Mouse (Mus musculus) MEL (cell line): ENCODE data around the gene Mmp2. TPM values are rescaled to one million over a fixed set of nuclear protein-coding genes. Genes with fewer than 3 reads are reported as not detected.
A peak's percentile ranks its signal among the peaks of the same experiment; 100 is the strongest.

Experiments
- DNase-seq: peaks from one replicate; pipeline ENCODE4 v3.0.0; 2011; ENCODE audit warnings: low read depth, low spot score
- H3K27ac ChIP-seq: 2 replicates; pipeline ENCODE4 v1.5.1; 2012; ENCODE audit warnings: low read depth, mild to moderate bottlenecking, control low read depth, low read length, moderate library complexity; ENCODE audit not compliant: control insufficient read depth
- H3K27me3 ChIP-seq, 2 experiments: fragments of 150-350 bp in 1 of 2; sonication (generic) in 1 of 2; 2 replicates each; pipeline ENCODE4 v1.6.1; 2012; ENCODE audit warnings: low read length in 2 of 2, mild to moderate bottlenecking in 2 of 2, improper control_type of control experiment in 1 of 2, moderate library complexity in 1 of 2; ENCODE audit not compliant: insufficient read depth in 2 of 2, control insufficient read depth in 1 of 2
- H3K36me3 ChIP-seq, 2 experiments: 2 replicates each; pipeline ENCODE4 v1.6.1; 2012 to 2014; ENCODE audit warnings: low read length in 2 of 2, improper control_type of control experiment in 1 of 2, inconsistent platforms in 1 of 2, mild to moderate bottlenecking in 1 of 2; ENCODE audit not compliant: insufficient read depth in 2 of 2, control insufficient read depth in 1 of 2
- H3K4me1 ChIP-seq, 2 experiments: fragments of 150-350 bp in 1 of 2; sonication (generic) in 1 of 2; 2 replicates each; pipeline ENCODE4 v1.6.1; 2012; ENCODE audit warnings: low read length in 2 of 2, improper control_type of control experiment in 1 of 2, mild to moderate bottlenecking in 1 of 2; ENCODE audit not compliant: insufficient read depth in 2 of 2, control insufficient read depth in 1 of 2
- H3K4me3 ChIP-seq, 2 experiments: fragments of 150-350 bp in 1 of 2; sonication (generic) in 1 of 2; 2 replicates each; pipeline ENCODE4 v1.5.1; 2012; ENCODE audit warnings: low read depth in 2 of 2, low read length in 2 of 2, mild to moderate bottlenecking in 2 of 2, moderate library complexity in 2 of 2, control low read depth in 1 of 2, improper control_type of control experiment in 1 of 2; ENCODE audit not compliant: control insufficient read depth in 1 of 2, insufficient read depth in 1 of 2
- H3K79me2 ChIP-seq: 2 replicates; pipeline ENCODE4 v1.6.1; 2012; ENCODE audit warnings: mild to moderate bottlenecking, low read length, moderate library complexity; ENCODE audit not compliant: control insufficient read depth, poor library complexity, insufficient read depth
- H3K9ac ChIP-seq: 2 replicates; pipeline ENCODE4 v1.6.1; 2012; ENCODE audit warnings: low read depth, mild to moderate bottlenecking, control low read depth, low read length, moderate library complexity; ENCODE audit not compliant: control insufficient read depth, poor library complexity, severe bottlenecking
- H3K9me3 ChIP-seq: fragments of 150-350 bp; sonication (generic); replicated peaks from 2 replicates; pipeline ENCODE4 v1.6.1; 2012; ENCODE audit warnings: mild to moderate bottlenecking, low read length, improper control_type of control experiment, moderate library complexity; ENCODE audit not compliant: insufficient read depth
- BHLHE40 ChIP-seq: IDR thresholded peaks from 2 replicates; pipeline ENCODE4 v1.6.1; 2012; ENCODE audit warnings: low read depth, mild to moderate bottlenecking, inconsistent platforms, low read length, improper control_type of control experiment, borderline replicate concordance
- CTCF ChIP-seq, 3 experiments: IDR thresholded peaks in 2 of 3; conservative IDR thresholded peaks in 1 of 3; 2 replicates each; pipeline ENCODE4 v1.5.1; 2011 to 2012; ENCODE audit warnings: low read length in 3 of 3, low read depth in 2 of 3, mild to moderate bottlenecking in 2 of 3, improper control_type of control experiment in 1 of 3, inconsistent platforms in 1 of 3, mixed read lengths in 1 of 3, moderate library complexity in 1 of 3; ENCODE audit not compliant: control insufficient read depth in 1 of 3, insufficient read depth in 1 of 3, poor library complexity in 1 of 3, severe bottlenecking in 1 of 3
- ELF1 ChIP-seq: IDR thresholded peaks from 2 replicates; pipeline ENCODE4 v1.6.1; 2014; ENCODE audit warnings: low read depth, mild to moderate bottlenecking, inconsistent platforms, low read length, improper control_type of control experiment, moderate library complexity
- EP300 ChIP-seq, 2 experiments: IDR thresholded peaks; 2 replicates each; pipeline ENCODE4 v1.6.1; 2011; ENCODE audit warnings: improper control_type of control experiment in 2 of 2, low read length in 2 of 2, low read depth in 1 of 2, mild to moderate bottlenecking in 1 of 2
- ETS1 ChIP-seq: IDR thresholded peaks from 2 replicates; pipeline ENCODE4 v1.6.1; 2012; ENCODE audit warnings: low read depth, mild to moderate bottlenecking, inconsistent platforms, low read length, improper control_type of control experiment, moderate library complexity
- GATA1 ChIP-seq: IDR thresholded peaks from 2 replicates; pipeline ENCODE4 v1.6.1; 2011; ENCODE audit warnings: low read depth, low read length, improper control_type of control experiment
- HCFC1 ChIP-seq: IDR thresholded peaks from 2 replicates; pipeline ENCODE4 v1.6.1; 2012; ENCODE audit warnings: low read depth, mild to moderate bottlenecking, inconsistent platforms, low read length, improper control_type of control experiment, moderate library complexity
- JUND ChIP-seq: IDR thresholded peaks from 2 replicates; pipeline ENCODE4 v1.6.1; 2011; ENCODE audit warnings: low read depth, mild to moderate bottlenecking, improper control_type of control experiment, low read length
- MAZ ChIP-seq: IDR thresholded peaks from 2 replicates; pipeline ENCODE4 v1.6.1; 2012; ENCODE audit warnings: low read depth, mild to moderate bottlenecking, inconsistent platforms, low read length, improper control_type of control experiment
- MYC ChIP-seq: IDR thresholded peaks from 2 replicates; pipeline ENCODE4 v1.6.1; 2011; ENCODE audit warnings: low read depth, mild to moderate bottlenecking, low read length, improper control_type of control experiment, moderate library complexity
- NELFE ChIP-seq: IDR thresholded peaks from 2 replicates; pipeline ENCODE4 v1.6.1; 2011; ENCODE audit warnings: low read depth, low read length, improper control_type of control experiment
- POLR2A ChIP-seq, 2 experiments: IDR thresholded peaks; 2 replicates each; pipeline ENCODE4 v1.6.1; 2011 to 2012; ENCODE audit warnings: low read length in 2 of 2, mild to moderate bottlenecking in 2 of 2, control low read depth in 1 of 2, improper control_type of control experiment in 1 of 2, low read depth in 1 of 2, moderate library complexity in 1 of 2; ENCODE audit not compliant: control insufficient read depth in 1 of 2, insufficient read depth in 1 of 2, poor library complexity in 1 of 2
- POLR2AphosphoS2 ChIP-seq: IDR thresholded peaks from 2 replicates; pipeline ENCODE4 v1.6.1; 2011; ENCODE audit warnings: low read length, improper control_type of control experiment
- POLR2AphosphoS5 ChIP-seq: IDR thresholded peaks from 2 replicates; pipeline ENCODE4 v1.6.1; 2012; ENCODE audit warnings: low read depth, borderline replicate concordance, mild to moderate bottlenecking, inconsistent platforms, low read length, moderate library complexity, mixed read lengths
- RAD21 ChIP-seq: IDR thresholded peaks from 2 replicates; pipeline ENCODE4 v1.6.1; 2011; ENCODE audit warnings: mild to moderate bottlenecking, low read depth, low read length, improper control_type of control experiment
- SMC3 ChIP-seq: IDR thresholded peaks from 2 replicates; pipeline ENCODE4 v1.6.1; 2011; ENCODE audit warnings: low read depth, low read length, improper control_type of control experiment
- TCF12 ChIP-seq: IDR thresholded peaks from 2 replicates; pipeline ENCODE4 v1.6.1; 2014; ENCODE audit warnings: low read depth, mild to moderate bottlenecking, inconsistent platforms, low read length, improper control_type of control experiment, moderate library complexity
- UBTF ChIP-seq: IDR thresholded peaks from 2 replicates; pipeline ENCODE4 v1.6.1; 2012; ENCODE audit warnings: low read depth, mild to moderate bottlenecking, inconsistent platforms, low read length, improper control_type of control experiment, moderate library complexity, borderline replicate concordance; ENCODE audit not compliant: insufficient read depth
- USF1 ChIP-seq: IDR thresholded peaks from 2 replicates; pipeline ENCODE4 v1.6.1; 2014; ENCODE audit warnings: low read depth, mild to moderate bottlenecking, inconsistent platforms, low read length, improper control_type of control experiment, moderate library complexity
- ZC3H11A ChIP-seq: IDR thresholded peaks from 2 replicates; pipeline ENCODE4 v1.6.1; 2012; ENCODE audit warnings: low read depth, mild to moderate bottlenecking, inconsistent platforms, low read length, improper control_type of control experiment
- ZNF384 ChIP-seq: IDR thresholded peaks from 2 replicates; pipeline ENCODE4 v1.6.1; 2012; ENCODE audit warnings: low read depth, mild to moderate bottlenecking, inconsistent platforms, low read length, improper control_type of control experiment
- polyA plus RNA-seq, 2 experiments: library from polyadenylated mRNA; stranded (reverse) in 1 of 2; unstranded in 1 of 2; fragments of >175 nt in 1 of 2; fragments of >200 nt in 1 of 2; gene quantifications; 2 replicates each; pipeline versions ENCODE4 v1.2.1 to v1.2.4; 2012; ENCODE audit warnings: low replicate concordance in 2 of 2, low read depth in 1 of 2; ENCODE audit not compliant: insufficient read length in 2 of 2, insufficient read depth in 1 of 2, missing spikeins in 1 of 2
- total RNA-seq: library from RNA; depleted of rRNA; stranded (reverse); fragments of 300-350 nt; gene quantifications from 2 replicates; pipeline ENCODE4 v1.2.3, GENCODE M21; 2012

The Mmp2 gene
- total and polyA plus RNA-seq, 3 experiments: 0.25 TPM; not detected in 2

DNA sequence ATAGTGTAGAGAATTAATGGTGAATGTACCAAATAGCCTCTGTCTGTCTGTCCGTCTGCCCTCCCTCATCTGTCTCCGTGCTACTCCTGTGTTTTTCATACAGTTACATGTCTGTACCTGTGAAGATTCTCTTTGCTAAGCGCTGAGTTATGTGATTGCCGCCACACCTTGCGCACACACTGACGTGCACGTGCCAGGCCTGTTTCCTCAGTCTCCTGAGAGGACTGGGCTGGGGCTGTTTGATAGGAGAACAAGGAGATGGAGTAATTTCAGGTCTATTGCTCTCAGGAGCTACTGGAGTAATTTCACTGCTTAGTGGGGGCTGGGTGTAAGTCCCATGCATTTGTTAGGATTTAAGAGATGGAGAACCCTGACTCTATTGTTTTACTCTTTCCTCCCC lies 68.0 kb downstream of the Mmp2 start:
- DNase-seq: no peak
- H3K27me3 ChIP-seq: no peaks in the 10 kb centered on the region
- no peaks in the 10 kb centered on the region for H3K79me2 ChIP-seq
- no peaks in the 10 kb centered on the region for H3K9me3 ChIP-seq
- H3K36me3 ChIP-seq: no peaks in the 10 kb centered on the region; a peak in 1 of 4 replicates
- no peak overlapping the region for H3K9ac ChIP-seq
- H3K4me3 ChIP-seq: no peak overlapping the region
- no peak for TF ChIP-seq POLR2A (IDR thresholded peaks at IDR 0.05; ENCODE audit: control insufficient read depth in 1 of 2, insufficient read depth in 1 of 2, low read depth in 1 of 2, low read length in 2 of 2, poor library complexity in 1 of 2)
- TF ChIP-seq USF1: no peak
- TF ChIP-seq JUND: no peak
- no peak for TF ChIP-seq HCFC1
- TF ChIP-seq RAD21: no peak
- no peak for TF ChIP-seq UBTF
- no peak for TF ChIP-seq POLR2AphosphoS5
- TF ChIP-seq ZNF384: no peak
- no peak for TF ChIP-seq BHLHE40
- no peak for TF ChIP-seq EP300 (IDR thresholded peaks at IDR 0.05; ENCODE audit: low read depth in 1 of 2, low read length in 2 of 2)
- no peak for TF ChIP-seq ELF1
- no peak for TF ChIP-seq TCF12
- no peak for TF ChIP-seq POLR2AphosphoS2
- TF ChIP-seq NELFE: no peak
- no peak for TF ChIP-seq ZC3H11A
- TF ChIP-seq, all 39 proteins: peak for 0
- Histone ChIP-seq H3K4me1 (no peaks in the 10 kb centered on the region), H3K27ac (no peak overlapping the region)

DNA sequence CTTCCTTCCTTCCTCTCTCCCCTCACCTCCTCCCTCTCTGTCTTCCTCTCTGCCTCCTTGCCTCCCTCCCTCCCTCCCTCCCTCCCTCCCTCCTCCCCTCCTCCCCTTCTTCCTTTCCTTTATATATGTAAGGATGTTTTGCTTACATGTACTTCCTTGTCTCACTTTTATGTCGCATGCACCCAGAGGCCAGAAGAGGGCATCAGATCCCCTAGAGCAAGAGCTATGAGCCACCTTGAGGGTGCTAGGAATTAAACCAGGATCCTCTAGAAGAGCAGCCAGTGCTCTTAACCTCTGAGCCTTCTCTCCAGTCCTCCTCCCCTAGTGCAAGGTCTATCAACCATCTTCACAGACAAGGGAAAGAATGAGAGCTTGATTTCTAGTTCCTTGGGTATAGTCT lies 69.0 kb downstream of the Mmp2 start:
- peak; percentile 44 for DNase-seq
- H3K27me3 ChIP-seq: no peaks in the 10 kb centered on the region
- H3K4me1 ChIP-seq: no peaks in the 10 kb centered on the region
- no peaks in the 10 kb centered on the region for H3K9me3 ChIP-seq
- no peaks in the 10 kb centered on the region for H3K36me3 ChIP-seq
- no peaks in the 10 kb centered on the region for H3K79me2 ChIP-seq
- H3K9ac ChIP-seq: no peak overlapping the region
- TF ChIP-seq SMC3 (0 out of 2 replicates have a peak, but pooled peaks have one; percentile 9), GATA1 (no peak), CTCF (IDR thresholded peaks at IDR 0.05 in 2 of 3, conservative IDR thresholded peaks at IDR 0.05 in 1 of 3; ENCODE audit: control insufficient read depth in 1 of 3, insufficient read depth in 1 of 3, low read depth in 2 of 3, low read length in 3 of 3, poor library complexity in 1 of 3, severe bottlenecking in 1 of 3) (peak in 2 of 3 experiments; percentile 24 to 29; a peak in 3 of 6 replicates), ETS1 (no peak), MYC (no peak), MAZ (no peak), UBTF (no peak), BHLHE40 (no peak)
- TF ChIP-seq, all 39 proteins: peak for 2
- no peak overlapping the region for H3K27ac ChIP-seq
- no peak overlapping the region for H3K4me3 ChIP-seq
